Mouse (Mus musculus): ENCODE measurements around the gene Mx1. TPM values are rescaled to one million over a fixed set of nuclear protein-coding genes. Genes with fewer than 3 reads are reported as not detected.

Gene Mx1
- total and polyA plus RNA-seq, 3 experiments: 0.27 to 0.42 TPM; not detected in 1

GRCm38 (mm10) chr16:97441967-97442366, 20.7 kb downstream of the Mx1 start:
- no peak overlapping the region for H3K9ac ChIP-seq (ENCODE audit: control insufficient read depth, low read depth, low read length, poor library complexity, severe bottlenecking)
- no peak overlapping the region for H3K27ac ChIP-seq (ENCODE audit: control insufficient read depth, low read depth, low read length)
- 0 out of 4 replicates have a peak, but pooled peaks cover 0 to 2% of the 10 kb centered on the region in 2 experiments for H3K36me3 ChIP-seq (ENCODE audit: control insufficient read depth in 1 of 2, insufficient read depth in 2 of 2, low read length in 2 of 2)
- H3K9me3 ChIP-seq (replicated peaks; ENCODE audit: insufficient read depth, low read length): no peaks in the 10 kb centered on the region
- DNase-seq (ENCODE audit: low read depth, low spot score): no peak
- no peaks in the 10 kb centered on the region; a peak in 1 of 4 replicates for H3K27me3 ChIP-seq (ENCODE audit: control insufficient read depth in 1 of 2, insufficient read depth in 2 of 2, low read length in 2 of 2)
- H3K4me3 ChIP-seq (ENCODE audit: control insufficient read depth in 1 of 2, insufficient read depth in 1 of 2, low read depth in 2 of 2, low read length in 2 of 2): no peak overlapping the region
- H3K79me2 ChIP-seq (ENCODE audit: control insufficient read depth, insufficient read depth, low read length, poor library complexity): no peaks in the 10 kb centered on the region
- TF ChIP-seq E2F4 (IDR thresholded peaks at IDR 0.05; ENCODE audit: borderline replicate concordance, low read depth, low read length): no peak
- TF ChIP-seq ELF1 (IDR thresholded peaks at IDR 0.05; ENCODE audit: low read depth, low read length): no peak
- no peak for TF ChIP-seq JUND (IDR thresholded peaks at IDR 0.05; ENCODE audit: low read depth, low read length)
- no peaks in the 10 kb centered on the region; a peak in 1 of 4 replicates for H3K4me1 ChIP-seq (ENCODE audit: control insufficient read depth in 1 of 2, insufficient read depth in 2 of 2, low read length in 2 of 2)

- Histone ChIP-seq H3K4me1 (ENCODE audit: control insufficient read depth in 1 of 2, insufficient read depth in 2 of 2, low read length in 2 of 2) (no peaks in the 10 kb centered on the region), H3K27me3 (ENCODE audit: control insufficient read depth in 1 of 2, insufficient read depth in 2 of 2, low read length in 2 of 2) (no peaks in the 10 kb centered on the region; a peak in 1 of 4 replicates), H3K9me3 (replicated peaks; ENCODE audit: insufficient read depth, low read length) (no peaks in the 10 kb centered on the region), H3K79me2 (ENCODE audit: control insufficient read depth, insufficient read depth, low read length, poor library complexity) (no peaks in the 10 kb centered on the region), H3K9ac (ENCODE audit: control insufficient read depth, low read depth, low read length, poor library complexity, severe bottlenecking) (no peak overlapping the region), H3K36me3 (ENCODE audit: control insufficient read depth in 1 of 2, insufficient read depth in 2 of 2, low read length in 2 of 2) (no peaks in the 10 kb centered on the region), H3K27ac (ENCODE audit: control insufficient read depth, low read depth, low read length) (no peak overlapping the region), H3K4me3 (ENCODE audit: control insufficient read depth in 1 of 2, insufficient read depth in 1 of 2, low read depth in 2 of 2, low read length in 2 of 2) (no peak overlapping the region)
- no peak for DNase-seq (ENCODE audit: low read depth, low spot score)
- no peak for TF ChIP-seq ETS1 (IDR thresholded peaks at IDR 0.05; ENCODE audit: low read depth, low read length)
- TF ChIP-seq UBTF (IDR thresholded peaks at IDR 0.05; ENCODE audit: borderline replicate concordance, insufficient read depth, low read depth, low read length): no peak
- no peak for TF ChIP-seq ELF1 (IDR thresholded peaks at IDR 0.05; ENCODE audit: low read depth, low read length)
- TF ChIP-seq TCF12 (IDR thresholded peaks at IDR 0.05; ENCODE audit: low read depth, low read length): no peak
- no peak for TF ChIP-seq CTCF (IDR thresholded peaks at IDR 0.05 in 2 of 3, conservative IDR thresholded peaks at IDR 0.05 in 1 of 3; ENCODE audit: control insufficient read depth in 1 of 3, insufficient read depth in 1 of 3, low read depth in 2 of 3, low read length in 3 of 3, poor library complexity in 1 of 3, severe bottlenecking in 1 of 3)
- TF ChIP-seq EP300 (IDR thresholded peaks at IDR 0.05; ENCODE audit: low read depth in 1 of 2, low read length in 2 of 2): no peak
- no peak for TF ChIP-seq GATA1 (IDR thresholded peaks at IDR 0.05; ENCODE audit: low read depth, low read length)
- no peak for TF ChIP-seq POLR2AphosphoS5 (IDR thresholded peaks at IDR 0.05; ENCODE audit: borderline replicate concordance, low read depth, low read length)
- no peak for TF ChIP-seq BHLHE40 (IDR thresholded peaks at IDR 0.05; ENCODE audit: borderline replicate concordance, low read depth, low read length)
These were observed 24.5 kb downstream of the Mx1 start for GRCm38 (mm10) chr16:97438191-97438590.

- Histone ChIP-seq H3K27me3 (ENCODE audit: control insufficient read depth in 1 of 2, insufficient read depth in 2 of 2, low read length in 2 of 2) (no peaks in the 10 kb centered on the region; a peak in 1 of 4 replicates), H3K9me3 (replicated peaks; ENCODE audit: insufficient read depth, low read length) (no peaks in the 10 kb centered on the region), H3K4me1 (ENCODE audit: control insufficient read depth in 1 of 2, insufficient read depth in 2 of 2, low read length in 2 of 2) (peaks cover 0 to 2% of the 10 kb centered on the region in 2 experiments; a peak in 1 of 4 replicates), H3K4me3 (ENCODE audit: control insufficient read depth in 1 of 2, insufficient read depth in 1 of 2, low read depth in 2 of 2, low read length in 2 of 2) (no peak overlapping the region), H3K79me2 (ENCODE audit: control insufficient read depth, insufficient read depth, low read length, poor library complexity) (no peaks in the 10 kb centered on the region), H3K9ac (ENCODE audit: control insufficient read depth, low read depth, low read length, poor library complexity, severe bottlenecking) (no peak overlapping the region), H3K27ac (ENCODE audit: control insufficient read depth, low read depth, low read length) (no peak overlapping the region), H3K36me3 (ENCODE audit: control insufficient read depth in 1 of 2, insufficient read depth in 2 of 2, low read length in 2 of 2) (no peaks in the 10 kb centered on the region)
- no peak for DNase-seq (ENCODE audit: low read depth, low spot score)
- TF ChIP-seq KAT2A (conservative IDR thresholded peaks at IDR 0.05; ENCODE audit: low read depth, low read length): no peak
- TF ChIP-seq RAD21 (IDR thresholded peaks at IDR 0.05; ENCODE audit: low read depth, low read length): no peak
- no peak for TF ChIP-seq ELF1 (IDR thresholded peaks at IDR 0.05; ENCODE audit: low read depth, low read length)
- TF ChIP-seq NELFE (IDR thresholded peaks at IDR 0.05; ENCODE audit: low read depth, low read length): no peak
- no peak for TF ChIP-seq RCOR1 (IDR thresholded peaks at IDR 0.05; ENCODE audit: low read depth, low read length)
These were observed 25.2 kb downstream of the Mx1 start for GRCm38 (mm10) chr16:97437448-97438056.
